Mouse (Mus musculus) bone marrow macrophage, adult 2 months (primary cell): ENCODE results near the gene Olfr876.

Source experiments
- CTCF ChIP-seq: IDR thresholded peaks from 2 replicates; pipeline ENCODE4 v1.5.1; 2012; ENCODE audit warnings: low read depth, mild to moderate bottlenecking, low read length, moderate library complexity
- POLR2A ChIP-seq: IDR thresholded peaks from 2 replicates; pipeline ENCODE4 v1.6.1; 2012; ENCODE audit warnings: mild to moderate bottlenecking, low read depth, low read length, borderline replicate concordance

DNA sequence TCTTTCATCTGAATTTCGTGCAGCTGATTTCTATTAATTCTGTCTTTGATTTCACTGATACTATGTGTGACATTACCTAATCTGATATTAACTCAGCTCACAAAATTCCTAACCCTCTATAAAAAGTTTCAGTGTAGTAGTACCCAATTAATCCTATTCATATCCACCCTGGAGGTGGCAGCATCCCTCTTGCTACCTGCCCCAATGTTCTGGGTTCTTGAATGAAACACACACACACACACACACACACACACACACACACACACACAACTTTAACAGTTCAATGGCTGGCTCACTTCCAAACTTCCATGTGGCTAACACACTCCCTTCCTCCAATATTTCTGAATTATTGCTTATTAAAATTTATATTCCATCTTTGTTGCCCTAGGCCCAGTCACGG is 32.2 kb upstream of the Olfr876 start:
- TF ChIP-seq POLR2A (no peak), CTCF (no peak)
